Mouse (Mus musculus) urinary bladder, postnatal 14 days (tissue): Measurements from ENCODE around the gene Zfp809.
"Not testable (repeated sequence)": the region's sequence is repeated elsewhere in the genome, so short reads cannot be mapped to it uniquely, and the experiment has no call there.

Experiments used
- DNase-seq: peaks from one replicate; pipeline ENCODE4 v3.0.0; 2021; ENCODE audit warnings: low spot score

Zfp809 gene

DNA sequence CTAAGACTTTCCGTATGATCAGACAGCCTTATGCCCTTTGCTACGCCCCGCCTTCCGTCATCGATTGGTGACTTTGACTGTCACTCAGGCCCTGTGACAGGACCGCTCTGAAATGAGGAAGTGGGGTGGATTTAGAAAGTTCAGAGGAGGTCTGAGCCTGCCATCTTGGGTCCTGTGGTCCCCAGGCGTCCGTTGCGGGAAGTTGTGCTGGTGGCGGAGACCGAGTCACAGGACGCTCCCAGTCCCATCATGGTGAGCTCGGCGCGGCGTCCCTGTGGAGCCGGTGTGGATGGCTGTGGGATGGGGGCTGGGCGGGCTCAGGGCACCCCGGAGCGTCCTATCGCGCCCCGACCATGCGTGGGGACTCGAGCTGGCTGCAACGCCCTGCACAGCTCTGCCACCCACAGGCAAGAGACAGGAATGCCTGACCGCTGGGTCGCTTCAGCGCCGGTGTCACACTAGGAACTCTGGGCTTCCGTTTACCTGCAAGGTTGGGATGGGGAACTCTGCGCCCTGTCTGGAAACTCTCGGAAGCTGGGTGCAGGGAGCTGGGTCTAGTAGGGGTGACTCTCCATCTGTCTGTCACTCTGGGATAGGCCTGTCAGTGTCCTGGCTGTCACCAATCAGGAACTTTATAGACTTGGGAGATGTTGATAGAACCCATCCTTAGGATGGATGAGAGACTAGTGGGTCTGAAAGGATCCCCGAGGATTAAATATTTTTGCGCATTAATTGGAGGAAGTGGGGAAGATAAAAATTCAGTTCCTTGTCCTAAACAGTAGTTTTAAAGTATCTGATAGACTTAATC lies at the start of gene Zfp809:
Gene Zfp809 (plus strand): TSS at position 134 of the 808 bp plus-strand sequence.
- DNase-seq = peak; percentile 100

DNA sequence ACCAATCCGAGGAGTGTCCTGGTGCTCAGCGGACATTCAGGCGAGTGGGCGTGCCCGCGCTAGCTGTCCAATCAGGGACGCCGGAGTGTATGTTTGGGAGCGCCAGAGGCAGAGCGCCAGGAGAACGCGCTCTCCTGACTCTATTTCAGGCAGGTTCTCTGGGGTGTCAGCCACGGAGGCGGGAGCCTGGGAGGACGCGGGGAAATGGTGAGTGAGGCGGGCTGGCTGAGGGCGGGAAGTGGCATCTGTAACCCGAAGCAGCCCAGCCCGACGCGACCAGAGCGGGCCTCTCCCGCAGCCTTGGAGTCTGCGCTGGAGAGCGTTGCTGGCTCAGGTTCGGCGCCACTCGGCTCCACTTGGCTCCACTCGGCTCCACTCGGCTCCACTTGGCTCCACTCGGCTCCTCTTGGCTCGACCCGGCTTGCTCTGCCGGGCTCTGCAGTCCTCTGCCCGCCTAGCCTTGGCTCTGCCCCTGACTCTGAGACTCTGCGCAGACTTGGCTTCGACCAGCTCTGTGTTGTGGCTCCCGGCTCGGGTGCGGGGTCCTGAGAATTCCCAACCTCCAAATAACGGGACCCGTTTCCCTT lies 37.4 kb upstream of the Zfp809 start, which contains the start of gene Zfp872:
Gene Zfp872 (plus strand): TSS at position 66 of the 587 bp plus-strand sequence.
- DNase-seq = peak; percentile 68

- peak; percentile 51 for DNase-seq
Measured at GRCm38 (mm10) chr9:22196412-22196811, 29.1 kb upstream of the Zfp809 start.

DNA sequence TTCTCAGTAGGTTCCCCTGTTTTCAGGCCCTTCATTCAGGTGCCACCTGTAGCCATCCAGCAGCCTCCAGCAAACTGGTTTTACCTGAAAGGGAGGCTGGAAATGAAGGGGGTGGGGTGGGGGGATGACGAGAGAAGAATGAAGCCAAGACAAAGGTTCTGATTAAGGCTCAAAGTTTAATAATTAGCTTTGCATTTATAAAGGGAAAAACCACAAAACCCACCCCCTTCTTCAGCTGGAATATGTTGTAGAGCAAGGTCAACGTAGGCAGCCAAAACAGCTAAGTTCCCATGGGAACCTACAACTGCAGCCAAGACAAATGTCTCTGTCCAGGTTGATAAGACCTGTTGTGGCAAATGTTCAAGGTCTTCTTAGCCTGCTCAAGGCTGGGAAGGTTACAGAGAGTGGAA lies 11.7 kb upstream of the Zfp809 start:
- peak; percentile 47 for DNase-seq

DNA sequence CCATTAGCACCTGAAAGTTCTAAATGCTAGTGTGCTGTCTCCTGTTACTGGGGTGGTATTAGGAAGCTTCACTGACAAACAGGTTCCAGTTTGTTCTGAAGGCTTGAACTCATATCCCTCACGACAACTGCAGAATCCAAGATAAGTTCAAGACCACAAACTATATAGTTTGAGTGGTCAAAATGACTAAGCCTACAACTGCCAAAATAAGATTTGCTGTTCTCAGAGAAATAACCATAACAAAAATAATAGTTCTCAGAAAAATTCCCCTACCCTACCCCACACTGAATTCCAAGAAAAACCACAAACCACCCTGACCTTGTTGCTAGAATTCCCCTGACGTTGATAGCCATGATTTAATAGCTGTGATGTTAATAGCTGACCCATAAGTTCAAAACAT lies 11.0 kb upstream of the Zfp809 start:
- no peak for DNase-seq

GRCm38 (mm10) chr9:22216705-22217104 lies 8.8 kb upstream of the Zfp809 start:
- DNase-seq = no peak

- DNase-seq = no peak
Measured at GRCm38 (mm10) chr9:22217858-22218493, 7.5 kb upstream of the Zfp809 start.

DNA sequence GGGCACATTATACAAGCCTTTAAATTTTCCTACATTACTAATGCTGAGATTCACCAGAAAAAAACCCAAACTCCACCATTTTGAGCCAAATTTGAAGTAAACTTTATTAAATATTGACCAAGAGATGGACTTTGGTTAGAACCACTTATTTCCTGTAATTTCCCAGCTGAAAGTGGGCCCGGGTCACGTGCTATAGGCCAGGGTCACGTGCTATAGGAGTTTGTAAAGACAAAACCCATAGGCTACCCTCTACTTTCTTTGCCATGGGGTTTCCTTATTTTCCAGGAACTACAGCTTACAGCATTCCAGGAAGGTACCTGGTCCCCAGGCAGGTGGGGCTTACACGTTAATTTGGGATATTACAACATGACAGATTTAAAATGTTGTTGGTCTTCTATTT lies 1.4 kb upstream of the Zfp809 start:
- DNase-seq = no peak

DNA sequence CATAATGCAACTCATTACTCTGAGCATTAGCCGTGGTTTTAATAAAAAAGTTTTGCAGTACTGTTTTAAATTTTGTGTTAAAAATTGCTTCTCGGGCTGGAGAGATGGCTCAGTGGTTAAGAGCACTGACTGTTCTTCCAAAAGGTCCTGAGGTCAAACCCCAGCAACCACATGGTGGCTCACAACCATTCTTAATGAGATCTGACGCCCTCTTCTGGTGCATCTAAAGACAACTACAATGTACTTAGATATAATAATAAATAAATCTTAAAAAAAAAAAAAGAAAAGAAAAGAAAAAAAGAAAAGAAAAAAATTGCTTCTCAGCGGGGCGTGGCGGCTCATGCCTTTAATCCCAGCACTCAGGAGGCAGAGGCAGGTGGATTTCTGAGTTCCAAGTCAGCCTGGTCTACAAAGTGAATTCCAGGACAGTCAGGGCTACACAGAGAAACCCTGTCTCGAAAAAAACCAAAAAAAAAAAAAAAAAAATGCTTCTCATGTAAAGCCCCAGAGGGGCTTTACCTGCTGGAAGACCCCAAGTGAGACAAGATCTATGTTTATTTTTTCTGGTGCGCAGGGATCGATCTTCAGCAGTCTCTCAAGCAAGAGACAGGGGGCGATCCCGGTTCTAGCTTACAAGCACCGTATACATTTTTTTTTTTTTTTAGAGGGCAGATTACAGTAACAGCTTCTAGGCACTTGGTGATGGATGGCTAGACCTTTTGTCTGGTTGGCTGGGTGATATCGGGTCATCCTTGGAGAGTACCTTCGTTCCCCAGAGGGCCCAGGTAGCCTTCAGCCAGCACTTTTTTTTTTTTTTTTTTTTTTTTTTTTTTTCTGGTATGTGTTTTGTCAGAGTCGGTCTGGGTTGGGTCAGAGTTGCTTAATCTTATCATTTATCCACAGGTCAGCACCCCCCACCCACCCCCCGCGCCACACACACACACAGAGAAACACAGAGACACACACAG lies 694 bp upstream of the Zfp809 start:
- DNase-seq = peak; percentile 10

GRCm38 (mm10) chr9:22226389-22226673 lies 817 bp downstream of the Zfp809 start:
- DNase-seq = not testable (repeated sequence)

- peak; percentile 83 for DNase-seq
Measured at GRCm38 (mm10) chr9:22226846-22227245, 1.3 kb downstream of the Zfp809 start.

DNA sequence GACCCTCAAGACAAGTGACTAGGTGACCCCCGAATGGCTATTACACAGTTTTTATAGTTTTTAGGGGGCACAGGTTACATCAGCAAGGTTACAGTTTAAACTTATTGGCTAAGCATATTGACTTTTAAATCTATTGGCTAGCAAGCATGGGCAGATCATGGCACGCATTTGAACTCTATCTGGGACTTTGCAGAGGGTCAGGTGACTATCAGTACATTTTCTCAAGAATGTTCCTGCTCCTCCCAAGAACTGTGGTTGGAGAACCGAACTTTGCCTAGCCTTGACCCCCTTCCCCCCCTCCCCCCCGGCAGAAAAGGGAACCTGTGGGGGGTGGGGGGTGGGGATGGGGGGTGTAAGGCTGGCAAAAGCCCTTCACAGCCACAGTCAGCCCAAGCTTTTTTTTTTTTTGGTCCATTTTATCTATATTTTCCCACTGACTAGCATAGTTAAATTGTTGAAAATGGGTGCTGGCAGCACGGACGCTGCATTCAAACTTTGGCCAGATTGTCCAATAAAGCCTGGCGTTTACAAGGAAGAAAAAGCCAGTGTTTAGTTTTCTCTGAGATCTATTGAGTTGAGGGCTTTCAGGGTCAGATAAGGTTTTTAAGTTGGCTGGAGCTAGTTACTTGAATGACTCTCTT lies 4.0 kb downstream of the Zfp809 start:
- DNase-seq = no peak

DNA sequence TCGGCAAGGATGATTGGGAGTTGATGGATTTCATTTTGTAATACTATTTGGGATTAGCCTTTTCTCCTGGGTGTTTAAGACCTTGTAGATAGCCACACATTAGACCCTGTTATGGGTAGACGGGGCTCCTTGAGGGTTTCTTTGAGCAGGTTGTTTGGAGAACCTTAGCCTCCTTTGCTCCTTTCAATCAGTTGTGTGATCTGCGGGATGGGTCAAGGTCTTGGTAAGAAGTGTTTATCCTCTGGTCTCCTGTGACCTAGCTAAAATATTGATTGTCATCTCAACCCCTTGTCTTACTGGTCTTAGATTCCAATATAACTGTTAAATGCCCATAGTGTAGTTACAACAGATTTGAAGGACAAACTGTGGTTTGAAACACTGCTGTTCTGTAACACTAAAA lies 4.5 kb downstream of the Zfp809 start:
- DNase-seq = no peak

DNA sequence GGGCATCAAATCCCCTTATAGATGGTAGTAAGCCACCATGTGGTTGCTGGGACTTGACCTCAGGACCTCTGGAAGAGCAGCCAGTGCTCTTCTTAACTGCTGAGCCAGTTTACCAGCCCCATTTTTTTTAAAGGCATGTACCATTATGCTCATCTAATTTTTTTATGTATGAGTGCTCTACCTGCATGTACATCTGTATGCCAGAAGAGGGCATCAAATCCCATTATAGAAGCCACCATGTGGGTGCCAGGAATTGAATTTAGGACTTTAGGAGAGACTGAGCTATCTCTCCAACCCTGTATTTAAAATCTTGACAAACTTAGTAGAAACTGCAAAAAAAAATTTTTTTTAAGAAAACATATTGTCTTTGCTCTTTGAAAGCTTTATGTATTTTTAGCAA lies 5.0 kb downstream of the Zfp809 start:
- DNase-seq = no peak

- DNase-seq = no peak
Measured at GRCm38 (mm10) chr9:22240001-22240400, 14.5 kb downstream of the Zfp809 start.

- no peak for DNase-seq
Measured at GRCm38 (mm10) chr9:22244242-22244641, 18.7 kb downstream of the Zfp809 start.

GRCm38 (mm10) chr9:22256579-22256978 lies 31.1 kb downstream of the Zfp809 start:
- no peak for DNase-seq

DNA sequence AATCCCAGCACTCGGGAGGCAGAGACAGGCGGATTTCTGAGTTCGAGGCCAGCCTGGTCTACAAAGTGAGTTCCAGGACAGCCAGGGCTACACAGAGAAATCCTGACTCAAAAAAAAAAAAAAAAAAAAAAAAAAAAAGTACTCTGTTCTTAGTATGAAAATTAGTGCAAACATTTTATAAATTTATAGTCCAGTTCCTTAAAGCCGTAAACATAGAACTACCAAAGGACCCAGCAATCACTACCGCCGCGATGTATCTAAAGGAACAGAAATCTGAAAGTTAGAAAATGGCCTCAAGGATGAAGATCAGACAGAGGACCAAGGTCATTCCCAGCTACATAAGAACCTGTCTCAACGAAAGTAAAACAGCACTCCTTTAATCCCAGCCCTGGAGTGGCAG lies 33.3 kb downstream of the Zfp809 start:
- no peak for DNase-seq

- DNase-seq = peak; percentile 63
Measured at GRCm38 (mm10) chr9:22259184-22260091, 33.9 kb downstream of the Zfp809 start, which contains the start of gene Zfp599. TSS of gene Zfp599 (minus strand) at chr9:22259895.

DNA sequence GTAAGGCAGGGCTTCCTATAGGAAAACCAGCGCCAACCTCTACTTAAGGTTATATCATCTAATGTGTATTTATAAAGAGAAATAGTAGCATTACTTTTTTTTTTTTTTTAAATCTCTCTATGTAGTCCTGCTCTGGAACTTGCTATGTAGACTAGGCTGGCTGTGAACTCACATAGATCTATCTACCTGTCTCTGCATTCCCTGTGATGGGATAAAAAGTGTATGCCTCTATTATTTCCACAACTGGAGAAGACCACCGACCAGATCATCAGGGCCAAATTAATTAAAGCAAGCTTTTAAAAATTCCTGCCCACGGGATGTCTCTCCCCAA lies 34.5 kb downstream of the Zfp809 start:
- no peak for DNase-seq

DNA sequence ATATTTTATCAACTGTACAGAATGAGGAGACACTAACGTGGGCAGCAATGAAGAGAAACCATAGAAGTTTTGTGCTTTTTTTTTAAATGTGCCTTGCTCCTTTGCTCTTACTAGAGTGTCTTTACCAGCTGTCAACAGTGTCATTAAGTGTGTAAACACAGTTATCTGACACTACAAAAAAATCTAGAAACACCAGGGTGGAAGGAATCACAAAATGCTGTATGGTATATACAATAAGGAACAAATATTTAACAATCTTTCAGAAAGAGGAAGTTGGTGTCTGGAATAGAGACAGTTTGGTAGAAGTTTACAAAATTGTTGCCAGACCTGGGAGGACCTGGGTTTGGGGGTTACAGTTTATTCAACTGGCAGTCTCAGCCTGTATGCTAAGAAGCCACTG lies 36.1 kb downstream of the Zfp809 start:
- no peak for DNase-seq
